Mouse (Mus musculus) hindbrain, embryonic 14.5 days (tissue): Measurements from ENCODE around the gene Wfs1. TPM values are rescaled to one million over a fixed set of nuclear protein-coding genes. Genes with fewer than 3 reads are reported as not detected.
A peak's percentile ranks its signal among the peaks of the same experiment; 100 is the strongest.

Experiments
- ATAC-seq: fragments of 200-750 bp; cut with Nextera tagmentation; 2 replicates; pipeline ENCODE4 v1.8.0; 2017; ENCODE audit warnings: moderate number of reproducible peaks, mild to moderate bottlenecking, moderate TSS enrichment, moderate library complexity; ENCODE audit not compliant: low FRiP score
- DNase-seq: peaks from one replicate; pipeline ENCODE4 v3.0.0-alpha.2; 2015; ENCODE audit warnings: low spot score
- H3K27ac ChIP-seq: fragments of 300-500 bp; sonication (generic); 2 replicates; pipeline ENCODE4 v1.5.1; 2014; ENCODE audit warnings: mild to moderate bottlenecking, moderate library complexity
- H3K27me3 ChIP-seq: fragments of 300-500 bp; sonication (generic); 2 replicates; pipeline ENCODE4 v1.6.1; 2014; ENCODE audit warnings: mild to moderate bottlenecking, low read length, mixed read lengths; ENCODE audit not compliant: control insufficient read depth, insufficient read depth
- H3K36me3 ChIP-seq: fragments of 300-500 bp; sonication (generic); replicated peaks from 2 replicates; pipeline ENCODE4 v1.6.1; 2014; ENCODE audit not compliant: control insufficient read depth, insufficient read depth
- H3K4me1 ChIP-seq: fragments of 300-500 bp; sonication (generic); replicated peaks from 2 replicates; pipeline ENCODE4 v1.6.1; 2014; ENCODE audit warnings: antibody characterized with exemption, low read length, mixed read lengths; ENCODE audit not compliant: control insufficient read depth, insufficient read depth
- H3K4me2 ChIP-seq: fragments of 300-500 bp; sonication (generic); replicated peaks from 2 replicates; pipeline ENCODE4 v1.6.1; 2014; ENCODE audit warnings: mild to moderate bottlenecking, moderate library complexity
- H3K4me3 ChIP-seq: fragments of 300-500 bp; sonication (generic); replicated peaks from 2 replicates; pipeline ENCODE4 v1.5.1; 2014; ENCODE audit warnings: mild to moderate bottlenecking, low read length
- H3K9ac ChIP-seq: fragments of 300-500 bp; sonication (generic); 2 replicates; pipeline ENCODE4 v1.6.1; 2014
- H3K9me3 ChIP-seq: fragments of 300-500 bp; sonication (generic); 2 replicates; pipeline ENCODE4 v1.6.1; 2016; ENCODE audit warnings: low read length; ENCODE audit not compliant: control insufficient read depth
- WGBS: fragments of 180-500 bp; shearing (Covaris S2); extraction: QIAGEN DNeasy Blood & Tissue Kit; methylation state at CpG from one replicate; pipeline ENCODE4 v1.1.7; 2014; 5-methylcytosine and 5-hydroxymethylcytosine counted together
- polyA plus RNA-seq: library from polyadenylated mRNA; unstranded; fragments of >200 nt; fragmentation: Nextera tagmentation; extraction: Ambion mirVana; gene quantifications from 2 replicates; pipeline ENCODE4 v1.2.1, GENCODE M21; 2014

Wfs1 gene
- polyA plus RNA-seq, 1 experiment from 2014 or later: 6.8 TPM

GRCm38 (mm10) chr5:36990196-36990595 lies 1.2 kb upstream of the Wfs1 start:
- H3K4me2 ChIP-seq: no peak overlapping the region
- no peaks in the 10 kb centered on the region for H3K4me1 ChIP-seq
- no peak for ATAC-seq
- H3K9ac ChIP-seq: no peak overlapping the region
- no peak overlapping the region for H3K4me3 ChIP-seq
- 48% methylated on average over 3 of the region's 3 CpGs for WGBS
- H3K9me3 ChIP-seq: no peaks in the 10 kb centered on the region
- H3K36me3 ChIP-seq: no peaks in the 10 kb centered on the region
- DNase-seq: no peak
- no peaks in the 10 kb centered on the region for H3K27me3 ChIP-seq
- H3K27ac ChIP-seq: no peak overlapping the region

- H3K27ac ChIP-seq: no peak overlapping the region
- DNase-seq (no peak), ATAC-seq (no peak)
- H3K9ac ChIP-seq: no peak overlapping the region
- peak overlapping the region; percentile 47; the same call in 1 of the 2 replicates for H3K4me3 ChIP-seq
- no peaks in the 10 kb centered on the region for H3K36me3 ChIP-seq
- H3K27me3 ChIP-seq: no peaks in the 10 kb centered on the region
- 3% methylated on average over 3 of the region's 3 CpGs for WGBS
- no peaks in the 10 kb centered on the region for H3K4me1 ChIP-seq
- H3K9me3 ChIP-seq: no peaks in the 10 kb centered on the region
- H3K4me2 ChIP-seq: peak overlapping the region; percentile 90
Observed at GRCm38 (mm10) chr5:36989625-36989977, 596 bp upstream of the Wfs1 start.

- no peaks in the 10 kb centered on the region for H3K9me3 ChIP-seq
- peak overlapping the region; percentile 90 for H3K4me2 ChIP-seq
- ATAC-seq (peak; percentile 31), DNase-seq (no peak)
- H3K4me1 ChIP-seq: no peaks in the 10 kb centered on the region
- WGBS: 12% methylated on average over 24 of the region's 24 CpGs
- no peak overlapping the region for H3K27ac ChIP-seq
- H3K36me3 ChIP-seq: no peaks in the 10 kb centered on the region
- peak overlapping the region; percentile 47 for H3K4me3 ChIP-seq
- H3K9ac ChIP-seq: peak overlapping the region; percentile 59
- H3K27me3 ChIP-seq: no peaks in the 10 kb centered on the region
Observed at GRCm38 (mm10) chr5:36988124-36988780, 753 bp downstream of the Wfs1 start.

GRCm38 (mm10) chr5:36986617-36987016 lies 2.4 kb downstream of the Wfs1 start:
- 87% methylated on average over 1 of the region's 1 CpGs for WGBS
- H3K4me2 ChIP-seq: no peak overlapping the region

GRCm38 (mm10) chr5:36982271-36982670 lies 6.7 kb downstream of the Wfs1 start:
- WGBS: 72% methylated on average over 4 of the region's 4 CpGs
- no peak for ATAC-seq
- H3K4me1 ChIP-seq: no peaks in the 10 kb centered on the region
- H3K27me3 ChIP-seq: no peaks in the 10 kb centered on the region
- no peak overlapping the region for H3K4me2 ChIP-seq
- no peak overlapping the region for H3K4me3 ChIP-seq
- H3K9me3 ChIP-seq: no peaks in the 10 kb centered on the region
- no peak overlapping the region for H3K9ac ChIP-seq
- H3K27ac ChIP-seq: no peak overlapping the region
- no peak for DNase-seq
- no peaks in the 10 kb centered on the region for H3K36me3 ChIP-seq

More at GRCm38 (mm10) chr5:36986617-36987016, 2.4 kb downstream of the Wfs1 start:
- no peak overlapping the region for H3K4me3 ChIP-seq
- no peak for DNase-seq
- ATAC-seq: no peak
- H3K4me1 ChIP-seq: no peaks in the 10 kb centered on the region
- no peaks in the 10 kb centered on the region for H3K9me3 ChIP-seq
- no peaks in the 10 kb centered on the region for H3K36me3 ChIP-seq
- no peak overlapping the region for H3K27ac ChIP-seq
- no peaks in the 10 kb centered on the region for H3K27me3 ChIP-seq
- H3K9ac ChIP-seq: no peak overlapping the region

- Histone ChIP-seq H3K9ac (no peak overlapping the region), H3K4me2 (no peak overlapping the region), H3K4me1 (no peaks in the 10 kb centered on the region), H3K9me3 (no peaks in the 10 kb centered on the region), H3K4me3 (no peak overlapping the region), H3K36me3 (no peaks in the 10 kb centered on the region), H3K27ac (no peak overlapping the region), H3K27me3 (no peaks in the 10 kb centered on the region)
- WGBS: 84% methylated on average over 7 of the region's 7 CpGs
- ATAC-seq (no peak), DNase-seq (no peak)
Observed at GRCm38 (mm10) chr5:36979631-36980030, 9.4 kb downstream of the Wfs1 start.

- H3K4me3 ChIP-seq: no peak overlapping the region
- 83% methylated on average over 8 of the region's 8 CpGs for WGBS
- no peaks in the 10 kb centered on the region for H3K9me3 ChIP-seq
- DNase-seq (no peak), ATAC-seq (no peak)
- no peak overlapping the region for H3K9ac ChIP-seq
- no peak overlapping the region for H3K4me2 ChIP-seq
- no peaks in the 10 kb centered on the region for H3K36me3 ChIP-seq
- no peaks in the 10 kb centered on the region for H3K27me3 ChIP-seq
- no peaks in the 10 kb centered on the region for H3K4me1 ChIP-seq
- H3K27ac ChIP-seq: no peak overlapping the region
Observed at GRCm38 (mm10) chr5:36979001-36979400, 10.0 kb downstream of the Wfs1 start.

- DNase-seq (no peak), ATAC-seq (no peak)
- H3K27me3 ChIP-seq: no peaks in the 10 kb centered on the region
- no peaks in the 10 kb centered on the region for H3K9me3 ChIP-seq
- WGBS: 66% methylated on average over 9 of the region's 9 CpGs
- 0 out of 2 replicates have a peak, but pooled peaks cover 5% of the 10 kb centered on the region for H3K36me3 ChIP-seq
- H3K9ac ChIP-seq: no peak overlapping the region
- H3K27ac ChIP-seq: no peak overlapping the region
- H3K4me1 ChIP-seq: no peaks in the 10 kb centered on the region
- H3K4me3 ChIP-seq: no peak overlapping the region
- H3K4me2 ChIP-seq: no peak overlapping the region
Observed at GRCm38 (mm10) chr5:36977809-36978208, 11.2 kb downstream of the Wfs1 start.

- H3K27ac ChIP-seq: no peak overlapping the region
- 0 out of 2 replicates have a peak, but pooled peaks cover 8% of the 10 kb centered on the region for H3K36me3 ChIP-seq
- H3K4me1 ChIP-seq: no peaks in the 10 kb centered on the region
- ATAC-seq (no peak), DNase-seq (no peak)
- no peaks in the 10 kb centered on the region for H3K27me3 ChIP-seq
- H3K9me3 ChIP-seq: no peaks in the 10 kb centered on the region
- no peak overlapping the region for H3K4me3 ChIP-seq
- no peak overlapping the region for H3K9ac ChIP-seq
- H3K4me2 ChIP-seq: no peak overlapping the region
- 90% methylated on average over 13 of the region's 13 CpGs for WGBS
Observed at GRCm38 (mm10) chr5:36975336-36975735, 13.7 kb downstream of the Wfs1 start.

GRCm38 (mm10) chr5:36971587-36971986 lies 17.4 kb downstream of the Wfs1 start:
- ATAC-seq: no peak
- 91% methylated on average over 8 of the region's 8 CpGs for WGBS
- H3K27ac ChIP-seq: no peak overlapping the region

More at GRCm38 (mm10) chr5:36971587-36971986, 17.4 kb downstream of the Wfs1 start:
- H3K36me3 ChIP-seq: 0 out of 2 replicates have a peak, but pooled peaks cover 8% of the 10 kb centered on the region
- H3K27me3 ChIP-seq: no peaks in the 10 kb centered on the region
- no peaks in the 10 kb centered on the region for H3K4me1 ChIP-seq
- no peak for DNase-seq
- H3K9me3 ChIP-seq: no peaks in the 10 kb centered on the region
- H3K4me2 ChIP-seq: no peak overlapping the region
- no peak overlapping the region for H3K4me3 ChIP-seq
- no peak overlapping the region for H3K9ac ChIP-seq
